Mouse (Mus musculus): ENCODE data around the gene Spsb4. TPM values are rescaled to one million over a fixed set of nuclear protein-coding genes. Genes with fewer than 3 reads are reported as not detected.
A peak's percentile ranks its signal among the peaks of the same experiment; 100 is the strongest.

The Spsb4 gene
- polyA plus RNA-seq (2015; fragmentation: Nextera tagmentation; extraction: Ambion mirVana): 50.3 and 52.3 TPM in 2 replicates

DNA sequence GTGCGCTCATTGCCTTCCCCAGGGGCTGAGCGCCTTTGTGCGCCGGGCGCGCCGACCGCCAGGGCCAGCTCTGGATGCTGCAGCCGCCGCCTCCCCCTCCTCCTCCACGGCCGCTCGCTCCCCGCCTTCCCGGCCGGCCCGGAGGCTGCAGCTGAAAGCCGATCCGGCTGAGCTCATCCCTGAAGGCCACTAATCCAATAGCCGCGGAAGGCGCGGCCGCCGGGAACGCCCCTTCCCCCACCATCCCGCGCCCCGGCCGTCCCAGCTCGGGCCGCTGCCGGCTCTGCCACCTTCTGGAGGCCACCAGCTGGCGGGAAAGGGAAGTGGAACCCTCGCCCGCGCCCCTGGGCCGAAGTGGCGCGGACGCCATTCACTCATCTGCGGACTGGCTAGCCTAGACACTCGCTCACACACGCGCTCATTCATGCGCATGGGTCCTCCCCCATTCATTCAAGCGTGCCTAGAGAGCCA is at the start of gene Spsb4:
TSS of gene Spsb4 (minus strand) at position 167 of the 471 bp plus-strand sequence.
- peak within 1 kb of the TSS; percentile 80 for H3K4me3 ChIP-seq
- H3K4me2 ChIP-seq: peak within 1 kb of the TSS; percentile 80
- no peaks in the 10 kb centered on the region for H3K9me3 ChIP-seq
- ATAC-seq (ENCODE audit: low FRiP score): peak; percentile 89
- H3K27ac ChIP-seq: peak within 1 kb of the TSS; percentile 99
- H3K9ac ChIP-seq: peak within 1 kb of the TSS; percentile 97
- no peaks in the 10 kb centered on the region for H3K36me3 ChIP-seq
- H3K4me1 ChIP-seq (replicated peaks): peaks cover 58% of the 10 kb centered on the region
- H3K27me3 ChIP-seq: no peaks in the 10 kb centered on the region
- 0% methylated on average over 35 of the region's 47 CpGs for WGBS

DNA sequence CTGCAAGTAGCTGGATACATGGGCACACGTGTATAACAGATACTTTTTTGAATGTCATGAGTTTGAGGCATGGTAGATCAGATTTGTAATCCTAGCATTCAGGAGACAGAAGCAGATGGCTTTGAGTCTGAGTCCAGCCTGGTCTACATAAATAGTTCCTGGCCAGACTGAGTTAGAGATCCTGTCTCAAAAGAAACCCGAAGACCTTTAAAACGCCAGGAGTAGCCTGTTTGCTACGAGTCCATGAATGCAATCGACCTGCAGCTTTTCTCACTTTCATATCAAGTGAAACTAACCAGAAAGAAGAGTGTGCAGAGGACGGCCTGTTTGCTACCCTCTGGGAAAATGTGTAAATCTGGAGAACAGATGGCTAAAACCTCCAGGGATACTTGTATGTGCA is 49.1 kb upstream of the Spsb4 start:
- no peaks in the 10 kb centered on the region for H3K36me3 ChIP-seq
- H3K4me1 ChIP-seq (replicated peaks): peaks cover 16% of the 10 kb centered on the region
- H3K27ac ChIP-seq: no peak overlapping the region
- WGBS: 70% methylated on average over 6 of the region's 6 CpGs
- H3K27me3 ChIP-seq: no peaks in the 10 kb centered on the region
- ATAC-seq (ENCODE audit: low FRiP score): no peak
- no peak overlapping the region for H3K4me2 ChIP-seq
- H3K4me3 ChIP-seq: no peak overlapping the region
- no peaks in the 10 kb centered on the region for H3K9me3 ChIP-seq
- H3K9ac ChIP-seq: no peak overlapping the region

DNA sequence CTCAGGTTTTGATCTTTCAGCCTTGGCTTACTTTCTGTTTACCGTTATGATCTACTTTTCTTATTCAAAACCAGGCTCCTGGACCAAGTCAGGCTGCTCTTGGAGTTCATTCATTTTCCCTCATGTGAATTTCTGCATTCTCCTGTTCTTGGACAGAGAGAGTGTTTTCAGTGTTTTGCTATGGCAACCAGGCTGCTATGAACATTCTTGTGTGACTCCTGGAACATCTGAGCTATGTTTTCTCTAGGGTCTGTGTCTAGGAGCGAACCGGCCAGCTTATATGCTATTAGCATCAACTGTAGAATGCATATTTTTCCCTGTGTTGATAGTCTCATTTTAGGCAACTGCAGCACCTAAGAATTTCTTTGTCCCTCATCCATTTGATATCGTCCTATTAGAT is 47.2 kb upstream of the Spsb4 start:
- no peak overlapping the region for H3K4me3 ChIP-seq
- WGBS: 45% methylated on average over 4 of the region's 4 CpGs
- H3K4me1 ChIP-seq (replicated peaks): peaks cover 21% of the 10 kb centered on the region
- H3K9ac ChIP-seq: no peak overlapping the region
- no peaks in the 10 kb centered on the region for H3K27me3 ChIP-seq
- no peaks in the 10 kb centered on the region for H3K9me3 ChIP-seq
- H3K36me3 ChIP-seq: no peaks in the 10 kb centered on the region
- H3K27ac ChIP-seq: no peak overlapping the region
- ATAC-seq (ENCODE audit: low FRiP score): no peak
- no peak overlapping the region for H3K4me2 ChIP-seq

DNA sequence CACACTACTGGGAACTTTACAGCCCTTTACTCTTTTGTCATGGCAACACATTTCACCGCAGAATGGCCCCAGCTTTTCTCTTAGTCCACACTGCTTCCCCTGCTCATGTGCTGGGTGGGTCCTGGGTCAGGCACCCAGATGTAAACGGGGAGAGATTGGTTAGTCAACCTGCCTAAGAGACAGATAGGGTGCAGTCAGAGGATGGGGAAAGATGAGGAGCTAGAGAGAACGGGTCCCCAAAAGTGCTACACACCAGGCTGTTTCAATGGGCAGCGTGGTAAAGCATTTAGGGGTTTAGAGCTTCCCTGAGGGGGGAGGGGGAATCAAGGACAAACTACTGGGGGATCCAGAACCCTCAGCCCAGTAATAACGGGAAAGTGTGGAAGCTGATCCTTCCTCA is 46.6 kb upstream of the Spsb4 start:
- H3K36me3 ChIP-seq: no peaks in the 10 kb centered on the region
- no peak overlapping the region for H3K27ac ChIP-seq
- peaks cover 26% of the 10 kb centered on the region for H3K4me1 ChIP-seq (replicated peaks)
- H3K9me3 ChIP-seq: no peaks in the 10 kb centered on the region
- 44% methylated on average over 5 of the region's 5 CpGs for WGBS
- ATAC-seq (ENCODE audit: low FRiP score): no peak
- H3K9ac ChIP-seq: no peak overlapping the region
- no peak overlapping the region for H3K4me2 ChIP-seq
- no peak overlapping the region for H3K4me3 ChIP-seq
- no peaks in the 10 kb centered on the region for H3K27me3 ChIP-seq

DNA sequence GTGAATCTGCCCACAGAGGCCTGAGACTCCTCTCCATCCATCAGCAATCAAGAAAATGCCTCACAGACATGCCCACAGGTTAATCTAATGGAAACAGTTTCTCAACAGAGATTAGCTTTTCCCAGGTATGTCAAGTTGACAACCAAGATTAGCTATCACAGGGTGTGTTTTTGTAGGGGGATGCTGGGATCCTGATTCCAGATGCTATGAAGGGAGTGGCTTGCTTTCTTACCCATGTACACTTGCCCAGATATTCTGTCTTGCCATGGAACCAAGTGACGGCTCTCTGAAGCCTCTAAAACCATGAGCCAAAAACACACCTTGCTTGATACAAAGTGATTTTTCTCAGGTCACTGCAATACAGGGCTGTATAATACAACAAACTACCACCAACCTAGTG is 45.5 kb upstream of the Spsb4 start:
- no peak for ATAC-seq (ENCODE audit: low FRiP score)
- 91% methylated on average over 1 of the region's 1 CpGs for WGBS
- H3K4me2 ChIP-seq: no peak overlapping the region

DNA sequence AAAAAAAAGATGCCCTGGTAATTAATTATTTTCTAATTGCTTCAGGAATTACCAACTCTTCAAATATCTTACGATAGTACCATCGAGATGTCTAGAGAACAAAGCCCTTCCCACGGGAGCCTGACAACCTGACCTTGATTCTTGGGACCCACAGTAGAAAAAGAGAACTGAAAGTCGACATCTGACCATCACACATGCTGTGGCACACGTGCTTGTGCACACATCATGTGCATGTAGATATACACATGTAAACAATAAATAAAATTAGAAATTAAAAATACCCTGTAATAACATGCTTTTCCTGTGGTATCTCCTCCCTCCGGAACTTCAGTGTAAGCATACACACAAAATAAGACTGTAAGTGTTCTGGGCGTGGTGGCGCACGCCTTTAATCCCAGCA is 43.1 kb upstream of the Spsb4 start:
- 94% methylated on average over 9 of the region's 9 CpGs for WGBS

More for the DNA sequence above, 45.5 kb upstream of the Spsb4 start:
- no peak overlapping the region for H3K9ac ChIP-seq
- H3K4me3 ChIP-seq: no peak overlapping the region
- H3K36me3 ChIP-seq: no peaks in the 10 kb centered on the region
- H3K27me3 ChIP-seq: no peaks in the 10 kb centered on the region
- no peak overlapping the region for H3K27ac ChIP-seq
- peaks cover 28% of the 10 kb centered on the region for H3K4me1 ChIP-seq (replicated peaks)
- no peaks in the 10 kb centered on the region for H3K9me3 ChIP-seq

DNA sequence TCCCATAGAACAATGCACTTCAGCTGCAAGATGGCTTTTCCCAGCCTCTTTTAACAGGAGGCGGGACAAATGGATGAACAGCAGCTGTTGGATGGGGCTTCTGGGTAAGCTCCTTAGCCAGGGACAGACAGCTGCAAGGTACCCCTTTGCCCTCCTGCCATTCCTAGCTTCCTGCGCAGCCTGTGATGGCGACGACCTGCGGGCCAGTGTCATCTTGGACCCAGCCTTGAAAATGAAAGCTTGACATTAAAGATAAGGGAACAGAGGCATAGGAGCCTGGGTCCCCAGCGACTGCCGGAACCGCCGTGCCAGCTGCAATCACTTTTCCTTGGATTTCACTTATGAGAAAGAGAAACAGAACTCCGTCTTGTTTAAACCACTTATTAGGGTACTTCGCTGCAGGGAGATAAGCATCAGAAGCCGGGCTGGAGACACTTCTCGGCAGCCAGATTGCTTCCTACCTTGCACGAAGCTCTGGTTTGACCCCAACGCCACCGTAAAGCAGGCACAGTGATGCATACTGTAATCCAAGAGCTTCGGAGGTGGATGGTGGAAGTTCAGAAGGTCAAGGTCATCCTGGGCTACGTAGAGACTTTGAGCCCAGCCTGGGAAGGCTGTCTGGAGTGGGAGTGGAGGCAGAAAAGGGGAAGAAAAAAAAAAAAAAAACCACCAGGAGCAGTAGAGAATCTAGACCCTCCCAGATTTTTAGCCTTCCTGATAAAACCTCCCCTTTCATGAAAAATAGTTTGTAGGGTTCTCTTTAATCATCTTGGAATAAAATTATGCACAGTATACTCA is 38.1 kb upstream of the Spsb4 start:
- Histone ChIP-seq H3K27ac (0 out of 2 replicates have a peak overlapping the region, but pooled peaks have one; percentile 5), H3K4me3 (no peak overlapping the region), H3K9me3 (no peaks in the 10 kb centered on the region), H3K27me3 (no peaks in the 10 kb centered on the region), H3K36me3 (no peaks in the 10 kb centered on the region), H3K9ac (peak overlapping the region; percentile 14; the same call in 1 of the 2 replicates), H3K4me1 (replicated peaks) (peaks cover 26% of the 10 kb centered on the region), H3K4me2 (peak overlapping the region; percentile 27)
- 59% methylated on average over 18 of the region's 18 CpGs for WGBS
- ATAC-seq (ENCODE audit: low FRiP score): 0 out of 2 replicates have a peak, but pooled peaks have one; percentile 16

More for the DNA sequence above, 43.1 kb upstream of the Spsb4 start:
- Histone ChIP-seq H3K9ac (no peak overlapping the region), H3K4me2 (no peak overlapping the region), H3K27me3 (no peaks in the 10 kb centered on the region), H3K27ac (no peak overlapping the region), H3K4me1 (replicated peaks) (peaks cover 27% of the 10 kb centered on the region), H3K9me3 (no peaks in the 10 kb centered on the region), H3K4me3 (no peak overlapping the region), H3K36me3 (no peaks in the 10 kb centered on the region)
- no peak for ATAC-seq (ENCODE audit: low FRiP score)

DNA sequence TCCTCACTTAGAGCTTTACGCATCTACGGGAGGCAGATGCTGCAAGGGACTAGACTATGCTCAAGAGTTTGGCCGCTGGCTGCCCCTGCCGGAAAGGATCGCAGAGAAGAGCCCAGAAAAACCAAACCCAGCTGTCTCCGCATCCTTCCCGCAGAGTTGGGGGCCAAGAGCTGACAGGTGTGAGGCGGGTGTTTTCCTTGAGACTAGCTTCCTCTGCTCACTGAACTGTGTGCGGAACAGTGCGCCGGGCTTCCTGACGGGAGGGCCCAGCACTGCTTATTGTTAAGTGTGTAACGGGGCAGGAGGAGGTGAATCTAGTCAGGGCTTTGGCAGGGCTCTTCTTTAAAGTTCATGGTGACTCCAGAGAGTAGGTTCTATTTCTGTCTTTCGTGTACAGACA is 37.3 kb upstream of the Spsb4 start:
- WGBS: 38% methylated on average over 14 of the region's 14 CpGs
- Histone ChIP-seq H3K4me2 (no peak overlapping the region), H3K9ac (no peak overlapping the region), H3K4me3 (no peak overlapping the region), H3K27me3 (no peaks in the 10 kb centered on the region), H3K27ac (0 out of 2 replicates have a peak overlapping the region, but pooled peaks have one; percentile 5), H3K36me3 (no peaks in the 10 kb centered on the region), H3K9me3 (no peaks in the 10 kb centered on the region), H3K4me1 (replicated peaks) (peaks cover 28% of the 10 kb centered on the region)
- no peak; the same call in 1 of the 2 replicates for ATAC-seq (ENCODE audit: low FRiP score)

DNA sequence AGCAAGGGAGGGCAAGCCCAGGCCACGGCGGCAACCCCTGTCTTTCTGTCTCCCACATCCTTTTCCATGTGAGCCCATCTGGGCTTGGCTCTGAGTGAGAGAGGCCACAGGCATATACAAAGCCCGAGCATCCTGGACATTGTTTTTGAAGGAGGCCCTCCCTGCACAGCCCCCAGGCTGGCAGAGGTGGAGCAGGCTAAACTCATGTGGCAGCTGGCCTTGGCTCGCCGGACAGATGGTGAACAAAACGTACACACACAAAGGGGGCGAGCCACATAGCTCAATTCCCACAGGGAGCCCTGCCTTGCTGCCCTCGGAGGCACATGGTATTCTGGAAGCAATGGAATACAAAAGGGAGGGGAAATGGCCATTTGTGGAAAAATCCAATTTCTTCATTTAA is 32.5 kb upstream of the Spsb4 start:
- H3K9ac ChIP-seq: no peak overlapping the region
- H3K9me3 ChIP-seq: no peaks in the 10 kb centered on the region
- H3K4me1 ChIP-seq (replicated peaks): peaks cover 18% of the 10 kb centered on the region
- 10% methylated on average over 8 of the region's 8 CpGs for WGBS
- H3K27me3 ChIP-seq: no peaks in the 10 kb centered on the region
- peak overlapping the region; percentile 64 for H3K27ac ChIP-seq
- H3K36me3 ChIP-seq: no peaks in the 10 kb centered on the region
- peak; percentile 77 for ATAC-seq (ENCODE audit: low FRiP score)
- H3K4me2 ChIP-seq: no peak overlapping the region
- H3K4me3 ChIP-seq: no peak overlapping the region

DNA sequence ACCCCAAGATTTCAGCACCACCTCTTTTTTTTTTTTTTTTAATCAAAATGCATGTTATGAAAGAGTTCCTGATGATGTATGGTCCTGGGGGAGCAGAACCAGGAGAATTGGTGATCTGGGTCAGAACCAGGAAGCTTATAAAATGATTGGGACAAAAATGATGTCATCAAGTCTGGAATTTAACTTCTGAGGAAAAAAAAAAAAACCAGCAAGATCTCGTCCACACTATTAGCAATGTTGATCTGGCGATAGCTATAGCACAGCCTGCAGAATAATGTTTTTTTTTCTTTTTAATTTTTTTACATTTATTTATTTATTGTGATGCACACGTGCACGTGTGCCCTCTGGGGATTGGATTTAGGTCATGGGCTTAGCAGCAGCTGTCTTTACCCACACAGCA is 27.6 kb upstream of the Spsb4 start:
- Histone ChIP-seq H3K9ac (no peak overlapping the region), H3K4me2 (no peak overlapping the region), H3K27me3 (no peaks in the 10 kb centered on the region), H3K4me1 (replicated peaks) (peaks cover 8% of the 10 kb centered on the region), H3K9me3 (no peaks in the 10 kb centered on the region), H3K27ac (no peak overlapping the region), H3K36me3 (no peaks in the 10 kb centered on the region), H3K4me3 (no peak overlapping the region)
- 87% methylated on average over 4 of the region's 4 CpGs for WGBS
- no peak for ATAC-seq (ENCODE audit: low FRiP score)

DNA sequence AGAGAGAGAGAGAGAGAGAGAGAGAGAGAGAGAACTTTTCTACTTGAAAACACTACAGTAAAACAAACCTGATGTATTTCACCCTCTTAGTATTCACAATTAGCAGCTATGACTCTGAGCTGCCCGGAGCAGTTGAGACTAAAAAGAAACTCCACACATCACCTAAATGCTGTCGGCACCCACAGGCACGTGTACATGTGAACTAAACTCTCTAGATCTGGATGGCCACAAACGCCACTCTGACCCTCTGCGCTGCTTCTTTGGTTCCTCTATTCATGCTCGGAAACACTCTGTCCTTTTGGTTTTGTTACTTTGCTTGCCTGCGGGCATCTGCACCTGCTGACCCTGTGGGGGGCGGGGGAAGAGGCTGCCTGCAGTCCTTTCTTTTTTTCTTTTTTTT is 23.0 kb upstream of the Spsb4 start:
- H3K4me1 ChIP-seq (replicated peaks): 0 out of 2 replicates have a peak, but pooled peaks cover 2% of the 10 kb centered on the region
- no peaks in the 10 kb centered on the region for H3K27me3 ChIP-seq
- H3K9me3 ChIP-seq: no peaks in the 10 kb centered on the region
- no peak for ATAC-seq (ENCODE audit: low FRiP score)
- no peak overlapping the region for H3K9ac ChIP-seq
- H3K4me2 ChIP-seq: no peak overlapping the region
- H3K36me3 ChIP-seq: no peaks in the 10 kb centered on the region
- WGBS: 66% methylated on average over 8 of the region's 8 CpGs
- no peak overlapping the region for H3K4me3 ChIP-seq
- H3K27ac ChIP-seq: no peak overlapping the region

DNA sequence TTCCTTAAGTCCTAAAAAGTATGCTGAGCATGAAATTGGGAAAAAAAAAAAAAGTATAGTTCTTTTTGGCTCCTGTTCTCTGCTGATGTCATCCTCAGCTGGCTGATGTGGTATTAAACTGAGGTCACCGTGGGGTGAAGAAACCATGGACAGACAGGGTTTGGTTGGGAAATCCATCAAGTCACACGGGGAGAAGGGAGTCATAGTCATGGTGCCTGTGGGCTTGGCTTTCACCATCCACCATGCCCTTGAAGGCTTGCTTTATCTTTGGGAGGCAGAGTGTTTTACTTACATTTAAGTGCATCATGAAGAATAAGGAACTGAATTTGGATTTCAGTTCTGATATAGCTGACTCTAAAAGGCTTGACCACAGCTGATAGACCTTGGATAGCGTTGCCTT is 19.4 kb upstream of the Spsb4 start:
- Histone ChIP-seq H3K4me1 (replicated peaks) (0 out of 2 replicates have a peak, but pooled peaks cover 2% of the 10 kb centered on the region), H3K9ac (no peak overlapping the region), H3K4me3 (no peak overlapping the region), H3K4me2 (no peak overlapping the region), H3K27me3 (no peaks in the 10 kb centered on the region), H3K27ac (no peak overlapping the region), H3K9me3 (no peaks in the 10 kb centered on the region), H3K36me3 (no peaks in the 10 kb centered on the region)
- 88% methylated on average over 3 of the region's 3 CpGs for WGBS
- no peak for ATAC-seq (ENCODE audit: low FRiP score)

DNA sequence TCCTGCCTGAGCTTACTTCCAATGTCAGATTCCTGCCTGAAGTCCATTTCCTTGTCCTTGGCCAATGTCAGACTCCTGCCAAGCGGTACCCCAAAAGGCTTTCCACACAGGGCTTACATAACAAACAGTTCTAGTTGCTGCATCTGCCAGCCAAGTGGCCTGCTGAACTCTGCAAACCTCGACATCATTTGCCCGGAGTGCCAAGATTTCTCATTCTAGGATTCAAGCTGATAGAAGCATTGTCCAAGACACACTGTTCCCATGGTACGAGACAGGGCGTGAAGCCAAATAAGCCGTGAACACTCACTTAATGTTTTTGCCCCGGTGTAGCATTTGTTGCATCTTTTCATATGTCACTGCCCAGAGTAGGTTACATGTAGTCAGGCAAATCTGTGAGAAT is 18.0 kb upstream of the Spsb4 start:
- Histone ChIP-seq H3K27ac (no peak overlapping the region), H3K4me2 (no peak overlapping the region), H3K9ac (no peak overlapping the region), H3K4me1 (replicated peaks) (0 out of 2 replicates have a peak, but pooled peaks cover 2% of the 10 kb centered on the region), H3K9me3 (no peaks in the 10 kb centered on the region), H3K27me3 (no peaks in the 10 kb centered on the region), H3K36me3 (no peaks in the 10 kb centered on the region), H3K4me3 (no peak overlapping the region)
- ATAC-seq (ENCODE audit: low FRiP score): no peak
- WGBS: 79% methylated on average over 7 of the region's 7 CpGs
